Mouse (Mus musculus) kidney, adult 2 months (tissue): ENCODE measurements around the gene Ifitm6.

Experiments used
- CTCF ChIP-seq: fragments of 200-500 bp; conservative IDR thresholded peaks from 2 replicates; pipeline ENCODE4 v1.5.1; 2011; ENCODE audit warnings: low read depth, mild to moderate bottlenecking, control low read depth, low read length, moderate library complexity, mixed read lengths; ENCODE audit not compliant: insufficient read depth, insufficient read length
- POLR2A ChIP-seq: fragments of 200-500 bp; IDR thresholded peaks from one replicate; pipeline ENCODE4 v1.6.1; 2011; ENCODE audit warnings: low read depth, low read length, control low read depth

GRCm38 (mm10) chr7:141051060-141051685 lies 33.4 kb upstream of the Ifitm6 start:
- TF ChIP-seq CTCF (no peak), POLR2A (no peak)
